Mouse (Mus musculus): ENCODE measurements around the gene 4930415O20Rik.

Gene 4930415O20Rik

GRCm38 (mm10) chr15:98570873-98571538 lies at the start of gene 4930415O20Rik, which contains the start of gene Ccnt1:
Gene 4930415O20Rik, plus strand, starts transcription at chr15:98571004.
Gene Ccnt1, minus strand, starts transcription at chr15:98570923.
- no peak for DNase-seq (ENCODE audit: low spot score)

GRCm38 (mm10) chr15:98521245-98521644 lies 49.6 kb upstream of the 4930415O20Rik start:
- DNase-seq (ENCODE audit: low spot score), result no peak

- no peak for DNase-seq (ENCODE audit: low spot score)
Observed at GRCm38 (mm10) chr15:98526057-98526456, 44.7 kb upstream of the 4930415O20Rik start.

- peak; percentile 38 for DNase-seq (ENCODE audit: low spot score)
Observed at GRCm38 (mm10) chr15:98527056-98527771, 43.6 kb upstream of the 4930415O20Rik start.

GRCm38 (mm10) chr15:98528066-98528563 lies 42.7 kb upstream of the 4930415O20Rik start:
- no peak for DNase-seq (ENCODE audit: low spot score)

- peak; percentile 72 for DNase-seq (ENCODE audit: low spot score)
Observed at GRCm38 (mm10) chr15:98532281-98532680, 38.5 kb upstream of the 4930415O20Rik start.

- DNase-seq (ENCODE audit: low spot score), result peak; percentile 51
Observed at GRCm38 (mm10) chr15:98533035-98533531, 37.7 kb upstream of the 4930415O20Rik start.

GRCm38 (mm10) chr15:98533881-98534627 lies 36.8 kb upstream of the 4930415O20Rik start, which contains the start of gene Kansl2:
Gene Kansl2, minus strand, starts transcription at chr15:98534264.
- DNase-seq (ENCODE audit: low spot score), result peak; percentile 99

- DNase-seq (ENCODE audit: low spot score), result no peak
Observed at GRCm38 (mm10) chr15:98535921-98536320, 34.9 kb upstream of the 4930415O20Rik start.

GRCm38 (mm10) chr15:98536828-98537510 lies 33.8 kb upstream of the 4930415O20Rik start:
- DNase-seq (ENCODE audit: low spot score), result no peak

- no peak for DNase-seq (ENCODE audit: low spot score)
Observed at GRCm38 (mm10) chr15:98537923-98538322, 32.9 kb upstream of the 4930415O20Rik start.

GRCm38 (mm10) chr15:98541064-98541463 lies 29.7 kb upstream of the 4930415O20Rik start:
- peak; percentile 26 for DNase-seq (ENCODE audit: low spot score)

- DNase-seq (ENCODE audit: low spot score), result no peak
Observed at GRCm38 (mm10) chr15:98543341-98543740, 27.5 kb upstream of the 4930415O20Rik start.

GRCm38 (mm10) chr15:98545151-98545550 lies 25.7 kb upstream of the 4930415O20Rik start:
- no peak for DNase-seq (ENCODE audit: low spot score)

- DNase-seq (ENCODE audit: low spot score), result no peak
Observed at GRCm38 (mm10) chr15:98546843-98547242, 24.0 kb upstream of the 4930415O20Rik start.

GRCm38 (mm10) chr15:98552758-98553157 lies 18.0 kb upstream of the 4930415O20Rik start:
- no peak for DNase-seq (ENCODE audit: low spot score)

- DNase-seq (ENCODE audit: low spot score), result no peak
Observed at GRCm38 (mm10) chr15:98555881-98556280, 14.9 kb upstream of the 4930415O20Rik start.

GRCm38 (mm10) chr15:98557186-98557585 lies 13.6 kb upstream of the 4930415O20Rik start:
- no peak for DNase-seq (ENCODE audit: low spot score)

- DNase-seq (ENCODE audit: low spot score), result peak; percentile 28
Observed at GRCm38 (mm10) chr15:98566973-98567277, 3.9 kb upstream of the 4930415O20Rik start.

- peak; percentile 100 for DNase-seq (ENCODE audit: low spot score)
Observed at GRCm38 (mm10) chr15:98567278-98568134, 3.3 kb upstream of the 4930415O20Rik start.
